Mouse (Mus musculus) embryonic facial prominence, embryonic 11.5 days (tissue): Measurements from ENCODE around the gene Cdc42. TPM values are rescaled to one million over a fixed set of nuclear protein-coding genes. Genes with fewer than 3 reads are reported as not detected.

Source experiments
- ATAC-seq: fragments of 200-750 bp; cut with Nextera tagmentation; replicated peaks from 2 replicates; pipeline ENCODE4 v1.8.0; 2017; ENCODE audit warnings: low read depth; ENCODE audit not compliant: insufficient number of reproducible peaks, low FRiP score, low TSS enrichment
- DNase-seq: peaks from one replicate; pipeline ENCODE4 v3.0.0-alpha.2; 2015; ENCODE audit warnings: low spot score
- H3K27ac ChIP-seq: fragments of 300-500 bp; sonication (generic); replicated peaks from 2 replicates; pipeline ENCODE4 v1.5.1; 2014; ENCODE audit warnings: mild to moderate bottlenecking, low read depth, low read length, control low read depth
- H3K27me3 ChIP-seq: fragments of 300-500 bp; sonication (generic); 2 replicates; pipeline ENCODE4 v1.6.1; 2014; ENCODE audit warnings: mild to moderate bottlenecking, low read length, moderate library complexity, mixed read lengths; ENCODE audit not compliant: control insufficient read depth, insufficient read depth
- H3K36me3 ChIP-seq: fragments of 300-500 bp; sonication (generic); replicated peaks from 2 replicates; pipeline ENCODE4 v1.6.1; 2014; ENCODE audit warnings: low read depth, mild to moderate bottlenecking, low read length, moderate library complexity, mixed read lengths; ENCODE audit not compliant: control insufficient read depth, insufficient read depth
- H3K4me1 ChIP-seq: fragments of 300-500 bp; sonication (generic); 2 replicates; pipeline ENCODE4 v1.6.1; 2014; ENCODE audit warnings: low read length, mixed read lengths; ENCODE audit not compliant: control insufficient read depth, insufficient read depth
- H3K4me2 ChIP-seq: fragments of 300-500 bp; sonication (generic); 2 replicates; pipeline ENCODE4 v1.6.1; 2014; ENCODE audit warnings: low read depth, mild to moderate bottlenecking, control low read depth, low read length, moderate library complexity
- H3K4me3 ChIP-seq: fragments of 300-500 bp; sonication (generic); 2 replicates; pipeline ENCODE4 v1.5.1; 2014; ENCODE audit warnings: low read depth, low read length, control low read depth
- H3K9ac ChIP-seq: fragments of 300-500 bp; sonication (generic); replicated peaks from 2 replicates; pipeline ENCODE4 v1.6.1; 2014; ENCODE audit warnings: mild to moderate bottlenecking, control low read depth, low read length
- H3K9me3 ChIP-seq: fragments of 300-500 bp; sonication (generic); replicated peaks from 2 replicates; pipeline ENCODE4 v1.6.1; 2016; ENCODE audit warnings: mild to moderate bottlenecking, low read length, inconsistent platforms, mixed read lengths; ENCODE audit not compliant: control insufficient read depth
- WGBS: fragments of 180-500 bp; shearing (Covaris S2); extraction: QIAGEN DNeasy Blood & Tissue Kit; methylation state at CpG from one replicate; pipeline ENCODE4 v1.1.7; 2014; 5-methylcytosine and 5-hydroxymethylcytosine counted together
- polyA plus RNA-seq: library from polyadenylated mRNA; unstranded; fragments of >200 nt; fragmentation: Nextera tagmentation; extraction: Ambion mirVana; gene quantifications from 2 replicates; pipeline ENCODE4 v1.2.1, GENCODE M21; 2014

Cdc42 gene
- polyA plus RNA-seq, 1 experiment from 2014 or later, result 781 TPM

DNA sequence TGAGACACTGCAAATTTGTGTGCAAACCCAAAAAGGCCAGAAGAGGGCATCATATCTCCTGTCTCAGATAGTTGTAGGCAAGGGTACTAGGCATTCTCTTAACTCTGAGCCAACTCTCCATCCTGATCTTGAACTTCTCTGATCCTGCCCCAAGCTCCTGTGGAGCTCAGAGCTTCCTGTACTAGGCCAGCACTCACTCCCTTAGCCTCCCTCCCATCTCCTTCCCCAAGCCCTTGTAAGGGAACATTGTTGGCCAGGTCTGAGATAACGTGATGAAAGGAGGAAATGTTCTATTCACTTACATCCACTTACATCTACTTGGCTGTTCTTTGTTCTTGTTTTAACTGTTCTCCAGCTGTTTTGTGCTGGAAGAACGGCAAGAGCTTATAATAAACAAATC lies 19.3 kb upstream of the Cdc42 start:
- WGBS, result 64% methylated on average over 2 of the region's 2 CpGs
- H3K27ac ChIP-seq, result no peak overlapping the region
- H3K27me3 ChIP-seq, result no peaks in the 10 kb centered on the region
- H3K4me2 ChIP-seq, result no peak overlapping the region
- no peak overlapping the region for H3K4me3 ChIP-seq
- H3K4me1 ChIP-seq, result no peaks in the 10 kb centered on the region
- DNase-seq (no peak), ATAC-seq (no peak)
- no peak overlapping the region for H3K9ac ChIP-seq
- H3K9me3 ChIP-seq, result no peaks in the 10 kb centered on the region
- no peaks in the 10 kb centered on the region for H3K36me3 ChIP-seq

DNA sequence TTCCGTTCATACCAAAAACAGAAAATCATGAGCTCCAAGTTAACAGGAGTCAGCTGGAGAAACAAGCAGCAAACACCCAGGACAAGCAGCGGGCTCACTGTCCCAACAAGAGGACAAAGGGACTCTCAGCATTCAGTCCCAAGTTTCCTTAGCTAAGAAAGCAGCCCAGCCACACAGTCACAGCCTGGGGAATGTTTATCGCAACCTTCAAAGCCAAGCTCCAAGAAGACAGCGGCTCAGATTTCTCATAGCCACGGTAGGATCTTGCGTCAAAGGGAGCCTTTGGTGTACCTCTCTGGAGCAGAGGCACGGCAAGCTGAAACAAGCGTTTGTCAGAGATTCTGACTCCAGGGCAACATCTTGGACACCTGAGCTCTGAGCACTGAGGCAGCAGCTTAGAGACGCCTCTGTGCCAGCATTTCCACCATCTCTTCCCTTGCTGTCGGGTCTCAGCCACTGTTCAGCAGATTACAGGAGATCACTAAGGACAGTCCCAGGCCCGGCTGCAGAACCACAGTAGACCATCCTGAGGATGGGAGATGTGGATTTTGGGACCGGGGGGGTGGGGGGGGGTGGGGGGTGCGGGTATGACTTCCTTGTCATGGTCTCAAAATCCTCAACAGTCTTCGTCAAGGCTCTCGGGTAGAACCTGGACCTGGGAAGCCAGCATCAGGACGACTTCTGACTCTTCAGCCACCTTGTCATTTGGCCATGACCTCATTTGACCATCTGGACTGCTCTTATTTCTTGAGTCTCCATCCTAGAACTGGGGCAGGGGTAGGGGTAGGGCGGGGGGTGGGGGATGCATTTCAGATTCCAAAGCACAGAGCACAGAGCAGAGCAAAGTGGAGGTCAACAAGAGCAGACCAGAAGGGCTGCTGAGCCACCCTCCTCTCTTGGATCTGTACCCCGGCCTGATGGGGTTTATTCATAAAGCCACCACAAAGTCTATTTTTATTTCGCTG lies 18.1 kb upstream of the Cdc42 start:
- Histone ChIP-seq H3K4me1 (no peaks in the 10 kb centered on the region), H3K27ac (peak overlapping the region; percentile 35; the same call in 1 of the 2 replicates), H3K36me3 (no peaks in the 10 kb centered on the region), H3K9me3 (no peaks in the 10 kb centered on the region), H3K4me3 (no peak overlapping the region), H3K9ac (peak overlapping the region; percentile 14; the same call in 1 of the 2 replicates), H3K4me2 (no peak overlapping the region), H3K27me3 (no peaks in the 10 kb centered on the region)
- DNase-seq, result peak; percentile 77
- no peak for ATAC-seq
- 36% methylated on average over 19 of the region's 19 CpGs for WGBS

DNA sequence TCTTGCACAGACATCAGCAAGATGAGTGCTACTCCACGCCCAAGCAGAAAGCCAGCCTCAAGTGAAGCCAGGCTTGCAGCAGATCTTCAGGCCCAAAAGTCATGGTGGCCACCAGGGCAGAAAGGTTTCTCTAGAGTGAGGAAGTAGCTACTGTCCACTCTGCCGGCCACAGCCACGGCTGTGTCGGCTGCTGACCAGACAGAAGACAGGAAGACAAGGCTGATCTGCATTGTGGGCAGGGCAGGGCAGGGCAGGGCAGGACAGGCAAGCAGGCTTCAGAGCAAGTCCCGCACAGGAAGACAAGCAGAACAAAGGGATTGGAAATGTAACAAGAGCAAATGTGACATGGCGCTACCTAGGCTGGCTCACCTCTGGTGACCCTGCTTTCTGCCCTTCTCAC lies 16.2 kb upstream of the Cdc42 start:
- Histone ChIP-seq H3K36me3 (no peaks in the 10 kb centered on the region), H3K4me3 (no peak overlapping the region), H3K27me3 (no peaks in the 10 kb centered on the region), H3K9me3 (no peaks in the 10 kb centered on the region), H3K27ac (0 out of 2 replicates have a peak overlapping the region, but pooled peaks have one; percentile 8), H3K4me2 (no peak overlapping the region), H3K9ac (no peak overlapping the region), H3K4me1 (no peaks in the 10 kb centered on the region)
- no peak for DNase-seq
- ATAC-seq, result no peak
- 40% methylated on average over 6 of the region's 6 CpGs for WGBS

DNA sequence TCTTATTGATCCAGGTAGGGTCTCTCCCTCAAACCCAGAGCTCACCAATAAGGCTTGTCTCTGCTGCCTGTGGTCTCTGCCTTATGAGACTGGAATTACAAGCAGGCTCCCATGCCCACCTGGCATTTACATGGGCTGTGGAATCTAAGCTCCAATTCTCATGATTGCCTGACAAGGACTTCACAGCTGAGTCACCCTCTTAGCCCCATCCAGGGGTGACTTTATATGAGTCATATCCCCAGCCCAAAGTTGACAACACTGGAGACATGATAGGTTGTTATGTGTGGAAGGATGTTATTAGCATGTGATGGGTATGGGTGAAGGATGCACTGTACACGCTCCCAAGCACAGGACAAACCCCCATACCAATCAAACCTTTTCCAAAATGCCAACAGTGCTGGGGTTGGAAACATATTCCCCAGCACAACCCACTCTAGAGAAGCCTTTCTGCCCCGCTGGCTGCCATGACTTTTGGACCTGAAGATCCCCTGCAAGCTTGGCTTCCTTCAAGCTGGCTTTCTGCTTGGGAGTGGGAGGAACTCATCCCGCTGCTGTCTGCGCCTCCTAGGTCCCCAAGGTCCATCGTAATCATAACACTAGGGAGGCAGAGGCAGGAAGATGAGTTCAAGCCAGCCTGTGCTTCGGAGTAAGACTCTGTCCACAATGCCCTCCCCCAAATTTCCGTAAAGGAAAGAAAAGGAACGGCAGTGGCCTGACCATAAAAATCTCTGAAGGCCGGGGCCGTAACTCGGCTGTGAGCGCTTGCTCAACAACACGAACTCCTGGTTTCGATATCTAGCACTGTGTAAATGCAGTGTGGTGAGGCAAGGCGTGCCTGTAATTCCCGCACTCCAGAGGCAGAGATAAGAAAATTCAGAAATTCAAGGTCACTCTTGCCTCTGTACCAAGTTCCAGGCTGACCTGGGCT lies 14.3 kb upstream of the Cdc42 start:
- ATAC-seq (no peak), DNase-seq (no peak)
- no peaks in the 10 kb centered on the region for H3K9me3 ChIP-seq
- H3K9ac ChIP-seq, result no peak overlapping the region
- H3K4me2 ChIP-seq, result no peak overlapping the region
- no peak overlapping the region for H3K4me3 ChIP-seq
- H3K36me3 ChIP-seq, result no peaks in the 10 kb centered on the region
- 90% methylated on average over 16 of the region's 16 CpGs for WGBS
- no peaks in the 10 kb centered on the region for H3K4me1 ChIP-seq
- no peaks in the 10 kb centered on the region for H3K27me3 ChIP-seq
- H3K27ac ChIP-seq, result no peak overlapping the region

DNA sequence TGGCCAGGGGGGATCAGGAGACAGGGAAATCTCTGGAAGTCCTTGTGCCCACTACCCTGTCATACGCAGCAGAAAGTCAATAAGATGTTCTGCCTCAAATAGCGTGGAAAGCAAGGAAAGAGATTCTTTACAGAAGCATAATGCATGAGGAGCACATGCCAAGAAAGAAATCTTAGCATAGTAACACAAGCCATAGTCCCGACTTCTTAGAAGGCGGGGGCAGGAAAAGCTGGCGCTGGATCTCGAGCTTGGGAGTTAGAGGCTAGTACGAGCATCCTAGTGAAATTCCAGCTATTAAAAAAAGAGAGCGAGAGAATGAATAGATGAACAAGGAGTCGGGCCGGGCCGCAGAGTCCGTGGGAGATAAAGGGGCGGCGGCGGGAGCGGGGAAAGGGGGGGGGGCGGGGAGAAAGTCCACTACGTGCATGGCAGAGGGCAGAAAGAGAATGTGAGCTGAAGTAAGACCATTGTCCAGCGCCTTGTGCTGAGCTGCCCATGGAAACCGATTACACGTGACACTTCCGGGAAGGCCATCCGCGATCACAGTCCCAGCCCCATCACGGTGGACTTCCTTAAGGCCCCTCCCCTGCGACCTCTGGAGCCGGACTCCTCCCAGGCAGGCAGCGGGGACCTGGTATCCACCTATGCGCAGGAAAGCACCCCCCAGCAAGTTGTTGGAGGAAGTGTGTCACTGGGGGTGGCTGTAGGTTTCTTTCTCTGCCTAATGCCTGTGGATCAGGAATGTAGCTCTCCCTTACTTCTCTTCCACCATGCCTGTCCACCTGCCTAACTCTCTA lies 12.6 kb upstream of the Cdc42 start:
- WGBS, result 8% methylated on average over 28 of the region's 29 CpGs
- no peaks in the 10 kb centered on the region for H3K27me3 ChIP-seq
- DNase-seq, result peak; percentile 55
- H3K36me3 ChIP-seq, result no peaks in the 10 kb centered on the region
- H3K4me2 ChIP-seq, result peak overlapping the region; percentile 55
- peak overlapping the region; percentile 25 for H3K4me3 ChIP-seq
- peak overlapping the region; percentile 56 for H3K9ac ChIP-seq
- H3K4me1 ChIP-seq, result no peaks in the 10 kb centered on the region
- no peak overlapping the region for H3K27ac ChIP-seq
- ATAC-seq, result 0 out of 2 replicates have a peak, but pooled peaks have one; percentile 23
- H3K9me3 ChIP-seq, result no peaks in the 10 kb centered on the region

DNA sequence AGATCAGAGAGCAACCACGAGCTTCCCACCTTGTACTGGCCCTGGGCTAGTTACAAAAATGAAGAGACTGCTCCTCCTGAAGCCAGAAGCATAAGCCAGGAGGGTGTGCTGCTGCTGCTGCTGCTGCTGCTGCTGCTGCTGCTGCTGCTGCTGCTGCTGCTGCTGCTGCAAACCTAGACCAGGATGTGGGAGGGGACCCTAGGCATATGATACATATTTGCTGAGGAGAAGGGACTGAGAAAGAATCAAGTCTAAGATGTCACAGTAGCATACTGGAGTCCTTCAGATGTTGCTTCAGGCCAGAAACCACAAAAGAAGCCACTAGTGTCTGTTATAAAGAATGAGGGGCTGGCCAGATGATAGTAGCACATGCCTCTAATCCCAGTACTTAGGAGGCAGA lies 10.7 kb upstream of the Cdc42 start:
- Histone ChIP-seq H3K4me1 (no peaks in the 10 kb centered on the region), H3K27me3 (no peaks in the 10 kb centered on the region), H3K36me3 (no peaks in the 10 kb centered on the region), H3K9ac (no peak overlapping the region), H3K4me2 (no peak overlapping the region), H3K27ac (no peak overlapping the region), H3K4me3 (no peak overlapping the region), H3K9me3 (no peaks in the 10 kb centered on the region)
- WGBS, result 33% methylated on average over 1 of the region's 1 CpGs
- DNase-seq (no peak), ATAC-seq (no peak)

DNA sequence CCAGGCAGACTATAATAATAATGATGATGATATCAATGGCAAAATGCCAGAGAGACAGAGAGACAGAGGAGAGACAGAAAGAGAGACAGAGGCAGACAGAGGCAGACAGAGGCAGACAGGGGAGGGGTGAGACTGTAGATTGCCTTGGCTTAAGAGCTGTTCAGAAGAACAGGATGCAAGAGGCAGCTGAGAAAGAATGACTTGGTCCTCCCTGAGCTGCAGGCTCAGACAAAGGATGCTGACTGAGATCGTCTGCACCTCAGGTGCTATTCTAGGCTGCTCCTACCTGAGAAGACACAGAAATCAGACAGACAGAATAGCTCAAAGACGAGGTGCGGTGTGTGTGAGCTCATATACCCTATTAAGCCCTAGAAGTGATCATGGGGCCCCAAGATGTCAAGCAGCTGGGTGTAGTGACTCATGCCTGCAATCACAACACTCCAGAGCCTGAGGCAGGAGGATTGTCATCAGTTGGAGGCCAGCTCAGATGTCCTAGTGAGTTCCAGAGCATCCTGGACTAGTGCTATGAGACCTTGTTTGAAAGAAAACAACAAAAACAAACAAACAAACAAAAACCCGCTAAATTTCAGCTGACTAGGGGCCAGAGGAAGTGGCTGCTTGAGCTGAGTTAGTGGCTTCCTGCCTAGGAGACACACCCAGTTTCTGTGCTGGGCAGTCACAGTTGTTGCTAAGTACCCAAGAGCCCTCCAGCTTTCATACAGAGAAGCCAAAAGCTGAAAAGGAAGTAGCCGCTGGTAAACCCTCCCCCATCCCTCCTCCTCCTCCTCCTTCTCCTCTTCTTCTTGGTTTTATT lies 10.0 kb upstream of the Cdc42 start:
- Histone ChIP-seq H3K4me3 (no peak overlapping the region), H3K9ac (no peak overlapping the region), H3K27me3 (no peaks in the 10 kb centered on the region), H3K9me3 (no peaks in the 10 kb centered on the region), H3K36me3 (no peaks in the 10 kb centered on the region), H3K4me2 (no peak overlapping the region), H3K4me1 (no peaks in the 10 kb centered on the region), H3K27ac (no peak overlapping the region)
- WGBS, result 38% methylated on average over 5 of the region's 5 CpGs
- no peak for ATAC-seq
- no peak for DNase-seq
